Mouse (Mus musculus) 3T3-L1 (cell line): ENCODE data around the gene Grik4.
A peak's percentile ranks its signal among the peaks of the same experiment; 100 is the strongest.

Experiments used
- DNase-seq: peaks from one replicate; pipeline ENCODE4 v3.0.0-alpha.2; 2015; ENCODE audit warnings: low read depth, low spot score

Grik4 gene

GRCm38 (mm10) chr9:42578511-42578910, 365.8 kb downstream of the Grik4 start:
- no peak for DNase-seq

- DNase-seq: no peak
Measured at GRCm38 (mm10) chr9:42578106-42578505, 366.2 kb downstream of the Grik4 start.

DNA sequence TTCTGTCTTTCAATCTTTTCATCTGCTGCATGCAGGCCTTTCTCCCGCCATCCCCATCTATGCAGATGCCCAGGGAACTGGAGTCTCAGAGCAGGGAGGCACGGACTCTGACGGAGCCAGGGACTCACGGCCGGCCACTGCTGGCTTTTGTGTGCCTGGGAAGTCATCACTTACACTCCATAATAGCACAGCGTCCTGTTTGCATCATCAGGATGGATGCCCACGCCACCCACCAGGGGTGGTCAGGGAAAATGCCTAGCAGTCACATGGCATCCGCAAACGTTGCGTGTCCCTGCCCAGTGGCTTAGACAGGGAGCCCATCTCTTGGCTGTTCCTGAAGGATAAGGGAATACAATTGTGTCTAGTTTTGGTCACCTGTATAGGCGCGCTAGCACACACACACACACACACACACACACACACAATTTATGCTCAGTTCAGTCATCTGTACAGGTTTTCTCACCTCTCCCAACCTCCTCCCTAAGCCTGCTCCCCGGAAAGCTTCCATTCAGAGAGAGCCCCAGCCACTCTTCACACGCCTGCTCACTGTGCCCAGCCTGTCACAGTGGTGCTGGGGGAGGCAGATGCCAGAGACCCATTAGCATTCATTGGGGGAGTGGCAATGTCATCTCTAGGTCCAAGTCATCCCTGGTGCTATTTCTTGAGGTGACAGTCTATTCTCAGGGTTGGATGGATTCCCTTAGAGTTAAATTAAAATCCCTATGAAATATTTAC, 370.5 kb downstream of the Grik4 start:
- no peak for DNase-seq

DNA sequence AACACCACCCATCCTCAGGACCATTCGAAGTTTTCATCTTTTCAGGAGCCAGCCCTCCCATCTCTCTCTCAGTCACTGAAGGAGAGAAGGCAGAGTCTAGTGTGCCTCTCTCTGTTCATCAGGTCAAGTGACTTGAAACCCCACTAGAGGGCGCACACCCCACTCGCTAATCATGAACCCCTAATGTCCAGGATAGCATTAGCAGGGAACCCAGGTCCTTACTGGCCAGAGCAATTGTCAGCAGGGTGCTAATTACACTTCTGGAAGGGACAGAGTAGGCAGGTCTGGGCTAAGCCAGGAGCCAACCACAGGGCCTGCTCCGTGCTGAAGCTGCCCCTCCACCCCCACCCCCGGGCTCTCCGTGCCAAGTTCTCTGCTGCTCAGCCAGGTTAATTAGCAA, 371.1 kb downstream of the Grik4 start:
- peak; percentile 61 for DNase-seq

DNA sequence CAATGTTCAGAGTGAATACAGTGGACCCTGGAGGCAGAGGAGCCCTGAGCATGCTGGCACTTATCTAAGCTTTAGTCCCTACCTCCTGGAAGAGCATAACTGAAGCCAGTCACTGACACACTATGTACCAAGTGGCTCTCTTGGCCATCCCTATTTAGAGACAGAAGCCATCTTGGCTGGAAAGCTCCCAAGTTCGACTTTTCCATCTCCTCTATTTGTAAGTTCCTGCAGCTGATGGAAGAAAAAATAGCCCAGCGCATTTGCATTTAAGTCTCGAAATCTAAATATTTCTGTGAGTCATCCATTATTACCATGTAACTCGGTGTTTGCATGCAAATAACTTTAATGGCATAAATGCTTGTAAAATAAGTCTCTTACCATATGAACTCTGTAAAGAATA, 378.4 kb downstream of the Grik4 start:
- DNase-seq: no peak

- DNase-seq: no peak
Measured at GRCm38 (mm10) chr9:42555186-42555585, 389.1 kb downstream of the Grik4 start.

DNA sequence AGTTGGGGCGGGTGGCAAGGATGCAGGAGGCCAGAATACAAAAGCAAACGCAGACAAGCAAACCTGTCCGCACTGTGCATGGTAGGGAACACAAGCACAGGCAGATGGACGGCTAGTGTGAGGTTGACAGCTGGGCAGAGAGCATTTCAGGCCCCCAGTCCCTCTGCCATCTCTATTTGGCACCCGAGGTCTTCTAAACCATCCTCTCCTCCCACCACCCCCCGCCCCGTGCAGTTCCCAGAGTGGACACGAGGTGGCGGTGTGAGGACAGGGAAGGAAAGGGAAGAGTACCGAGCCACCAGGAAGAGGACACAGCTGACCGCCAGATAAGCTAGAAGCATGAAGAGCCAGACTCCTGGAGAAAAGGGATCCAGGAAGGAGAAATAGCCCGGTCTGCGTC, 394.2 kb downstream of the Grik4 start:
- peak; percentile 47 for DNase-seq

DNA sequence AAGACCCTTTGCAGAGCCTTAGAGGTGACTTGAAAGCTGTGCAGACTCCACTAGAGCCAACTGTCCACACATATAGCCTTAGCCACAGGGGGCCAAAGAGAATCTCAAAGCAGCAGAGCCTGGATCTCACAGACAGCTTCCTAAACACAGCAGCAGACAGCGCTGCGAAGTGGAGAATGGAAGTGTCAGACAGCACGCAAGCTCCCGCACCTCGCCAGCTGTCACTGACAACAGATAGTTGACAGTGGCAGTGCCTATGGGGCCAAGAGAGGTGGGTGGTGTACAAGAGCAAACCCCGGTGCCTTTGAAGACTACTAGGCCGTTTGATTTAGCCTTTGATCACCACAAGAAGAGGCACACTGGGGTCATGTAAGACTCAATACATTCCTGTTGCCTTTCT, 395.3 kb downstream of the Grik4 start:
- no peak for DNase-seq

DNA sequence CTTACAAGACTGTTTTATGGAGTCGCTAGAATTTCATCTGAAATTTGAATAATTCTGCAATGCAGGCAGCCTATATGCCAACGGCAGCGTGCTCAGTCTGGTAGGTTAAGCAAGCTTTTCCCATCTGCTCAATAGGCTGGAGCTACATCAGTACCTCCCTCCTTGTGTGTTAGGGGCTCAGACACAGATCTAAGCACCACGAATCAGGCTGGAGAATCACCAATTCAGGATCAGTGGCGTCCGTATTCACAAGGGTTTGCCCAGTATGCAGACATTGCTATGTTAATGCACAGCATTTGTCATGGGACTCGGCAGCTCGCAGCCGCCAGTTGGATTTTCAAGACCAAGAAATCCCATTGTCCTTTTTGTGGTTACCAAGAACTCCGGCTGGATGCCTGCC, 399.8 kb downstream of the Grik4 start:
- DNase-seq: no peak

DNA sequence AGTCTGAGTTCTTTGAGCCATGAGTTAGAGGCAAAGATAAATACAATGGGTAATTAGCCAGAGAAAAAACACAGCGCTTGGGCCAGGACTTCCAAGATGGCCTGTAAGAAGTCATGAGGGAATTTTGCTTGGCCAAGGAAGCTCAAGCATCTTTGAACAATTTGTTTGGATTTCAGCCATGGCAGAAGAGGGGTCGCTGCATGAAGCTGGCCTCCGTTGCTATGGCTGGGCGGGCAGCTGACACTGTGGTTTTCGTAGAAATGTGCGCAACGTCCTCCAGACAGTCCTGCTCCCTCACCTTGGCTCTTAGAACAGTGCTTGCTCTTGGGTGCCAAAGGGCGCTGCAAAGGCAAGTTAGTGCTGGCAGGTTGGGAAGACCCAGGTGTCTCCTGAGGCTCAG, 410.8 kb downstream of the Grik4 start:
- no peak for DNase-seq

DNA sequence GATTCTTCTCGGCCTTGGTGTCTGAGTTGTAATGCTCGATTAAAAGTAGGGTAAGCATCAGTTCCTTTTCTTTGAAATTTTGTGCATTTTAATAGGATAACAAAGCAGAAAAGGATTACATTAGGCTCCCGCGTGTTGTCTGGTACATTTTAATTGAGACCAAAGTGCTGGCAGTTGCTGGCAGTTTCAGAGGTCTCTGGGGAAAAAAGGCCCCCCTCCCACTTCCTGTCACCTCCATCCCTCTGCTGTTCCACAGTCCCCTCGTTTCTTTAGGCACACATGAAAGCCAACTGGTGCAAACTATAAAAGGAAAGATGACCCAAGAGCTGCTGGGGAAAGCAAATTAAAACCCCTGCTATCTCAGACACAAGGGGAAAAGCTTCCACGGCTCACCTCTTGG, 411.3 kb downstream of the Grik4 start:
- no peak for DNase-seq

GRCm38 (mm10) chr9:42531951-42532350, 412.3 kb downstream of the Grik4 start:
- no peak for DNase-seq

DNA sequence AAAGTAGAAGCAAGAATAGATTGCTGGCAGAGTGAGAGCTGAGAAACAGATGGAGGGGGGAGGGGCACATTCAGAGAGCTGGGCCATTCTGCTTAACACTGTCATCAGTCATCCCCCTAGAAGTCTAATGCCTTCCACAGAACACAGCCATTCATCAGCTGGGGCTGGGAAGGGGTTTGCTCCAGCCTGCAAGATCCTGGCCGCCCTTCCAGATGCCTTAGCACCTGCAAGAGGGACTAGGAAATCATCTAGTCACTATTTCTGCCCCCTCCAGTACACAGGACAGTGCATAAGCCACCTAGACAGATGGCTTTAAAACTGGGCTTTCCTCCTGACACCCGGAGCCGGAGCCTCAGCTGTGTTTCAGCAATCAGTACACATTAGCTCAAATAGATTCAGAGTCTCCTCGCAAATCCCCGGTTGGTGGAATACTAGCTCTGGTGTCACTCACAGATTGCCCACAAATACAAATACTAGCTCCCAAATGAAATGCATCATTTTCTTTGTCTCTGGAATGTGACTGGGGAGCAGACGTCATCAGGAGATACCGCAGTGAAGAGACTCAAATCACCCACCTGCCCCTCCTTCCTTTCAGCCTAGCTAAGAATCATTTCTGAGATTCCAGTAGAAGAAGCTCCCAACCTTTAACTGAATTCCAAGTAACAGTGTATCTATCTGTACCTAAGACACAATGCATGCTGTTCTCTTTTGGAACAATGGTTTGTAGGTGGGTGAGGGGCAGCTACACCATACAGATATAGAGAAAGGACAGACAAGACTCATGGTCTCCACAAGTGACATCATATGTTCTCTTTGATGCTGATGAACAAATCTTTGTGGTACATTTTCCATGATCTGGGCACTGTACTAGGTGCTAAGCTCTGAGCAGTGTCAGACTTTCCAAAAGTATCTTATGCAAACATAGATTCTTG, 413.8 kb downstream of the Grik4 start:
- DNase-seq: no peak

- no peak for DNase-seq
Measured at GRCm38 (mm10) chr9:42520587-42521084, 423.7 kb downstream of the Grik4 start.

DNA sequence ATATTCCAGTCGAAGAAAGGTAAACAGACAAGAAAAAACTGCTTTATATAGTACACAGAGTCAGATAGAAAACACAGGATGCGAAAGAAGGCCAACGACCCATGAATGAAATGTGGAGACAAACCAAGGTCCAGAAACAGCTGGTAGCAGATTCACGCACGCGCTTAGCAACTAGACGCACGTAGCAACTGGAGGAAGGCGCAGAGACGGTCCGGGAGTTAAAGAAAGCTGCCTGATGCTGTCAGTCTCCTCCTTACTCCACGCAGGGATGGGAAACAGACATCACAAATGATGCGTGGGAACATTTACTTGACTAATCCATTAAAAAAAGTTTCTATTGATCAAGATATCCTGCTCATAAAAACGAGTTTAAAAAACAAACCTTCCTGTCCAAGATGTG, 426.1 kb downstream of the Grik4 start:
- DNase-seq: no peak

DNA sequence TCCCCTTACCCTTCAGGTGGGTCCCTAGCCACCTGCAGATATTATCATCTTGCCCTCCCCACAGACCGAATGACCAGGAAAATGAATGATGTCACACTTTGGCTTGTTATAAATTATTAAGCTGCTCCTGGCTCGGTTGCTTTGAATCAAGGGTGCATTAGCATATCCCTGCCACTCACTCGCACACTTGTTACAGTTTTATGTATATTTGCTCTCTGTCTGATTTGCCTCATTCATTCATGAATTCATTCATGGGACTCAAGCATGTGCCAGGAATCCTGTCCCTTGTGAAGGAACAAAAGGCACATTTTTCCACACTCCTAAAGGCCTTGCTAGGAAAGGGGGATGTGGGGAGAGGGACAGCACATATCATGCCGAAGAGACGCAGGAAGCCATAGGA, 431.1 kb downstream of the Grik4 start:
- DNase-seq: no peak

DNA sequence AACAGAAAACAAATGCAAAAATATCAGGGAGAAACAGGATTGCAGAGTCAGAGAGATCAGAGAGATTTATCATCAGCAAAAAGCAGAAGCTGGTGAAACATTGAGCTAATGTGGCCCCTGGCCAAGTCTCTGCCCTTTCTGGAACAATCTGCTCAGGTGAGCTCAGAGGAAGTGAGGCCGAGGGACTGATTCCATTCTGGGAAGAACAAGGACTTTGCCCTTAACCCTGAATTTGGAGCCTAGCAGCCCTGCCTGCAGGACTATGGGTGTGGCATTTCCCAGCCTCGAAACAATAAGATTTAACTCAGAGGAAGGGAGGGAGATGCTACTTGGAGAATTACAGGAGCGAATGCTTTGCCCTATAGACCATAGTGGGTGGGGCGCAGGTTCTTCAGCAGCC, 432.0 kb downstream of the Grik4 start:
- DNase-seq: no peak

DNA sequence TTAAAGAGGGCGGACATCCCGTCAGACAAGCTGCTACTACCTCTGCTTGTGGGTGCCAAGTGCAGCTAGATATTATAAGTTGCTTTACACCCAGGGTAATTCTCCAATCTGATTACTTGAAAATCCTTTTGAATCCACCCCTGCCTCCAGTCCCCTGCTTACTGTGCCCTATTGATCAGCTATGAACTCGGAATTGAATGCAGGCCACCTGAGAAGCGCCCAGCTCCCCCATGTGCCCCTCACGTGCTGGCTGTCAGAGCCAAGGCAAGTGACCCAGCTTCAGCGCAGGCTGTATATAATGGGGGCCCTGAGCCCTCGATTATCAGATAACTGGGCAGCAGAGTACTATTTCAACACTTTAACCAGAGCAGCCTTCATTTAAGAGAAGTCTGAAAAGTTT, 436.1 kb downstream of the Grik4 start:
- DNase-seq: no peak

DNA sequence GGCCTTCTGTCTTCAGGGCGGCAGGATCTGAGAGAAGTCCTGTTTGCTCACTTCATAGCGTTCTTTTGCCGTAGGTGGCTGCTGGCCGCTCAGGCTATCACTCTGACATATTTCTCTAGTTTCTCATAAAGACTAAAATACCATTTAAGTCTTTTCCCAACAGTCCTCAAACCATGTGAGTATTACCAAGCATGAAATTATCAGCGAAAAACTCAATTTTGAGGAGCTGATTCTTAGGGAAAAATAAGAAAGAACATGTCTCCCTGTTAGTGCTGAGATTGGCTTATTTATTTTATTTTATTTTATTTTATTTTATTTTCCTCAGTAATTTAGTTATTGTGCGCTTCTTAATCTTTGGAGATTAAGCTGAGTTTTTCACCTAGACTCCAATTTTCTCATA, 436.6 kb downstream of the Grik4 start, which contains the start of gene Tbcel:
Gene Tbcel, minus strand, starts transcription at position 101 of the 400 bp plus-strand sequence.
- no peak for DNase-seq

GRCm38 (mm10) chr9:42507022-42507421, 437.3 kb downstream of the Grik4 start:
- DNase-seq: no peak

DNA sequence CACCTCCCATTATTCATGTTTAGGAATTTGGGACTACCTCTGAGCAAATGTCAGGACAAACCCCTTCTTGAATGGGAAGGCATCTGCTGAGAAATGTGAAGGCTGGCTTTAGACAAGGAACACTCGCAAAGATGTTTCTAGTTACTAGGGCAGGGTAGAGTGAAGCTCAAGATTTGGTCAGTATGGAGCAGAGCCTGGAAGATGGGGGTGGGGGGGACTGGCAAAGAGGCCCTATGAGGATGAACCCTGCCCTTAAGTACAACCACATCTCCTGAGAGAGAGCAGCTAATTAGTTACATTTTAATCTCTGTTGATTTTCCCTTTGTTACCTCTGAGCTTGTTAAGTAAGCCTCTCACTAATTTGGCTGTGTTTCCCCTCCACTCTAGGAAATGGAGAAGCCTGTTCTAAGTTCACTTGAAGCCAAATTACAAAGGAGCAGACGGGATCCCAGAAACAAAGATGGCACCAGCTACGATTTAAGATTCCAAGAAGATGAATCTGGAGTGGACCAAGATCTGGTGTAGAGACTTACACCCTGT, 439.3 kb downstream of the Grik4 start:
- DNase-seq: no peak

DNA sequence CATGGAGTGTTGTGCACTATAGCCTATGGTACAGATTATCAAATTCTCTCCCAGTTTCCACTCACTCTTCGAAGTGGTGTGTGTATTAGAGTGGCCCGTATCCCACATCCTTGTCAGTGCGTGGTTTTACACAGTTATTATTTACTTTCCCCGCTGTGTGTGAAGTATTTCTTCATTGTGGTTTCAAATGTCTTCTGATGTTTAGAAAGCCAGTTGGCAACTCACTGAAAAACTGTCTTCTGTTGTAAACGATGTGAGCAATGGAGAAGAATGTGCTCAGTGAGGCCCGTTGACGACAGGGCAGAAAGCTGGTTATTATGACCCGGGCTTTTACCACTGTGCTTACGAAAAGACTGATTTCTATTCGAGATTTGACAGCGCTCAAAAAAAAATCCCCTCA, 439.7 kb downstream of the Grik4 start:
- no peak for DNase-seq
